In the genomic region with DNA sequence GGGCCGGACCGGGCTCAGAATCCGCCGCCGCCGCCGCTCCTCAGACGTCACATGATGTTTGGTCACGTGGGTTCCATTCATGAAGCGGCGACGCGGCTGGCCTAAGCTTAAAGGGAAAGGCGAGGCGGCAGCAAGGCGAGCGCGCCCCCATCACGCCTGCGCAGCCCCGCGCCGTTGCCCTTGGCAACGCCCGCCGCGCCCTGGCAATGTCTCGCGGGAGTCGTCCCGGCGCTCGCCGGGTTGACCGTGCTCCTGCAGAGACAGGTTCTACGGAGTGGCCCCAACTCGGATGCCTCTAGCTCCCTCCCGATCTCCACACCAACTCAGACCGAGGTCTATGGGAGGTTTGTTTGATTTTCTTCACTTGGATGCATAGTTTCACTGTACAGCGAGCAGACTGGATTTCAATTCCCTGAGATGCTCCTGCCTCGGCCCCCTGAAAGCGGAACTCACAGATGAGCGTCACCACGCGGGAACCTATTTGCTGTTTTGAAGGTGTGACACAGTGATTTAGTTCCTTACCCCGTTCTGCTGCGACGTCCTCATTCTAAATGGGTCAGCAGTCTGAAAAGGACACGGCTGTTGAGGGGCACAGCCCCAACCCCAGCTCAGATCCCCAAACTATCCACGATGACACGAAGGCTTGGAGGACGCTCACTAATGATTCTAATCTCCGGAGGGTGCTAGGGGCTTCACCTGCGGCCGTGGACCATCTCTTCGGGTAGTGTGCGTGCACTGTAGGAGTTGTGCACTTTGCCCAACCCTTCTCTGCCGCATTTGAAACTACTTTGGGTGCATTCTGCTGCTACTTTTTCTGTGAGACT, we compare ENCODE assay signal across 7 mouse cellular contexts. TPM values are rescaled to one million over a fixed set of nuclear protein-coding genes. Genes with fewer than 3 reads are reported as not detected.
DNase-seq lines count a peak whose midpoint lies in the region; ATAC-seq and TF ChIP-seq lines count a peak whose summit lies in the region.

A gene (minus strand): TSS at position 81 of the 824 bp plus-strand sequence.

- H3K9me3 ChIP-seq in intestine, postnatal 0 days (ENCODE audit: control insufficient read depth) = no peaks in the 10 kb centered on the region
- H3K9me3 ChIP-seq in midbrain, embryonic 12.5 days = no peaks in the 10 kb centered on the region

- peak; percentile 80 for ATAC-seq in intestine, postnatal 0 days
- ATAC-seq in midbrain, embryonic 12.5 days (ENCODE audit: low FRiP score, low read depth) = peak; percentile 93

- peak within 1 kb of the TSS; percentile 63 for H3K4me3 ChIP-seq in intestine, postnatal 0 days (ENCODE audit: low read depth, low read length)
- H3K4me3 ChIP-seq in midbrain, embryonic 12.5 days = peak within 1 kb of the TSS; percentile 97
- H3K4me3 ChIP-seq in small intestine, adult 2 months (ENCODE audit: low read depth, low read length) = peak within 1 kb of the TSS; percentile 87

- 10% methylated on average over 57 of the region's 58 CpGs for WGBS in intestine, postnatal 0 days
- WGBS in midbrain, embryonic 12.5 days = 13% methylated on average over 57 of the region's 58 CpGs
- 11% methylated on average over 58 of the region's 58 CpGs for WGBS in small intestine, adult 2 months

- no peak for TF ChIP-seq POLR2A in small intestine, adult 2 months (IDR thresholded peaks at IDR 0.05; ENCODE audit: low read depth, low read length)

- no peaks in the 10 kb centered on the region for H3K27me3 ChIP-seq in intestine, postnatal 0 days (replicated peaks; ENCODE audit: control insufficient read depth, insufficient read depth, low read length)
- H3K27me3 ChIP-seq in midbrain, embryonic 12.5 days = no peaks in the 10 kb centered on the region
- H3K27me3 ChIP-seq in small intestine, adult 2 months (ENCODE audit: control insufficient read depth, insufficient read depth, low read length) = no peaks in the 10 kb centered on the region

- intact Hi-C loops in left cerebral cortex, postnatal 4 days (cut with DNase I) = no loop called here

- peak; percentile 91 for DNase-seq in adrenal gland, adult 8-10 months
- peak; percentile 94 for DNase-seq in embryo, embryonic 9.5 days (ENCODE audit: extremely low spot score)
- no peak for DNase-seq in gonadal fat pad, adult 2 months (ENCODE audit: low read depth)
- DNase-seq in left cerebral cortex, postnatal 4 days = peak; percentile 94

- H3K27ac ChIP-seq in intestine, postnatal 0 days (ENCODE audit: low read depth, low read length) = peak within 1 kb of the TSS; percentile 91
- peak within 1 kb of the TSS; percentile 85 for H3K27ac ChIP-seq in midbrain, embryonic 12.5 days (replicated peaks)
- H3K27ac ChIP-seq in small intestine, adult 2 months (ENCODE audit: insufficient read depth, low read depth, low read length) = peak within 1 kb of the TSS; percentile 92

- H3K9ac ChIP-seq in intestine, postnatal 0 days (ENCODE audit: low read depth, low read length) = peak within 1 kb of the TSS; percentile 80
- peak within 1 kb of the TSS; percentile 93 for H3K9ac ChIP-seq in midbrain, embryonic 12.5 days (replicated peaks)

- TF ChIP-seq CTCF in intestine, postnatal 0 days (IDR thresholded peaks at IDR 0.05; ENCODE audit: low read depth) = no peak
- TF ChIP-seq CTCF in small intestine, adult 2 months (IDR thresholded peaks at IDR 0.05; ENCODE audit: extremely low read depth, insufficient read length, insufficient replicate concordance, low read depth, low read length) = no peak

- peaks cover 6% of the 10 kb centered on the region for H3K36me3 ChIP-seq in intestine, postnatal 0 days (ENCODE audit: control insufficient read depth, insufficient read depth)
- H3K36me3 ChIP-seq in midbrain, embryonic 12.5 days = peaks cover 8% of the 10 kb centered on the region
- H3K36me3 ChIP-seq in small intestine, adult 2 months (ENCODE audit: control insufficient read depth, insufficient read depth, low read length) = peaks cover 6% of the 10 kb centered on the region

- peak within 1 kb of the TSS; percentile 88 for H3K4me2 ChIP-seq in intestine, postnatal 0 days (replicated peaks; ENCODE audit: low read depth)
- peak within 1 kb of the TSS; percentile 96 for H3K4me2 ChIP-seq in midbrain, embryonic 12.5 days (replicated peaks)

- H3K4me1 ChIP-seq in intestine, postnatal 0 days (replicated peaks; ENCODE audit: control insufficient read depth, insufficient read depth, low read length) = peaks cover 9% of the 10 kb centered on the region
- peaks cover 35% of the 10 kb centered on the region for H3K4me1 ChIP-seq in midbrain, embryonic 12.5 days
- H3K4me1 ChIP-seq in small intestine, adult 2 months (ENCODE audit: control insufficient read depth, insufficient read depth, insufficient read length, low read length) = peaks cover 34% of the 10 kb centered on the region

RNA-seq across cellular contexts. Expression of the gene that starts here (rescaled TPM):
- total RNA-seq in adrenal gland, adult 8-10 months (2022) = 10 to 100 TPM; 53.2 to 74.4 (median 69.7) TPM
- 53.0 and 56.7 TPM in 2 replicates for polyA plus RNA-seq in gonadal fat pad, adult 2 months (2012; rRNA removed)
- 40.2 and 49.1 TPM in 2 replicates for polyA plus RNA-seq in intestine, postnatal 0 days (2015; fragmentation: Nextera tagmentation; extraction: Ambion mirVana)
- 10 to 100 TPM; 83.3 to 85.8 TPM for total RNA-seq in left cerebral cortex, postnatal 4 days (2021)
- polyA plus RNA-seq in midbrain, embryonic 12.5 days (2016; fragmentation: Nextera tagmentation; extraction: Ambion mirVana) = 33.3 and 36.8 TPM in 2 replicates
- polyA plus RNA-seq in small intestine, adult 2 months (2012; rRNA removed) = 24.8 and 33.6 TPM in 2 replicates
